Mouse (Mus musculus) kidney, postnatal 25 days (tissue): Measurements from ENCODE around the gene Vps52.

Source experiments
- DNase-seq, 2 experiments: peaks; one replicate each; pipeline ENCODE4 v3.0.0; 2021; ENCODE audit warnings: mixed read lengths in 2 of 2

Gene Vps52

GRCm38 (mm10) chr17:33955555-33956214, at the start of gene Vps52, which contains the start of gene Rps18:
Gene Vps52, plus strand, starts transcription at chr17:33955812.
Gene Rps18, minus strand, starts transcription at chr17:33956001.
- peak; percentile 96 for DNase-seq

DNA sequence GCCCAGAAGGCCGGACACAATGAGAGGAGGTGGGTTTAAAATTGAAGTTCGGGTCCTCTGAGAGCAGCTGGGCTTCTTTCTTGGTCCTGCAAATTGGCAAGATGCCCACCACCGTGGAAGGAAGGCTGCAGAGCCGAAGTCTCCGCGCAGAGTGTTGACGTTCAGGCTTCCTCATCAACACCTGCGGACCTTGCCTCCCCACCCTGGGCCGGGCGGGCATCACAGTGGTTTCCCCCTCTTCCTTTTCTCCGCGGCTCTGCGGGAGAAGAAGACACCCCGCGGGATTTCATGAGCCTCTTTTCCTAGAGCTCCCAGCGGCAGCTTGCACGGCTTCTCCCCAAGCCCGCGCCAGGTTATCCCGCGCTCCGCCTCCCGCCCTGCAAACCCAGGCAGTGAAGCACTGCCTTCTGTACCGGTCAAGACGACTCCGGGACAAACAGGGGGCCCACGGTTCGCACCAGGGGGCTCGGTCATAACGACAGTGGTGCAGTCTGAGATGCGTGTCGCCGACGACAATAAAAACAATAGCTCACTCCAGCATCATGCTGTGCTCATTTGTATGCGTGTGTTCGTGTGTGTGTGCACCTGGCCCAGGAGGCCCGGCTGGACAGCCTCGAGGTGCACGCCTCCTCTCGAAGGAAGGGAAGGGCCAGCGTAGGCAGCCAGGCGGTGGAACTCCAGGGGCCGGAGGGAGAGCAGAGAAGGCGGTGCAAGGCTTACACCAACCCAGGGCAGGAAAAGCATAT, 47.1 kb upstream of the Vps52 start:
- DNase-seq, result peak; percentile 60 to 70

DNA sequence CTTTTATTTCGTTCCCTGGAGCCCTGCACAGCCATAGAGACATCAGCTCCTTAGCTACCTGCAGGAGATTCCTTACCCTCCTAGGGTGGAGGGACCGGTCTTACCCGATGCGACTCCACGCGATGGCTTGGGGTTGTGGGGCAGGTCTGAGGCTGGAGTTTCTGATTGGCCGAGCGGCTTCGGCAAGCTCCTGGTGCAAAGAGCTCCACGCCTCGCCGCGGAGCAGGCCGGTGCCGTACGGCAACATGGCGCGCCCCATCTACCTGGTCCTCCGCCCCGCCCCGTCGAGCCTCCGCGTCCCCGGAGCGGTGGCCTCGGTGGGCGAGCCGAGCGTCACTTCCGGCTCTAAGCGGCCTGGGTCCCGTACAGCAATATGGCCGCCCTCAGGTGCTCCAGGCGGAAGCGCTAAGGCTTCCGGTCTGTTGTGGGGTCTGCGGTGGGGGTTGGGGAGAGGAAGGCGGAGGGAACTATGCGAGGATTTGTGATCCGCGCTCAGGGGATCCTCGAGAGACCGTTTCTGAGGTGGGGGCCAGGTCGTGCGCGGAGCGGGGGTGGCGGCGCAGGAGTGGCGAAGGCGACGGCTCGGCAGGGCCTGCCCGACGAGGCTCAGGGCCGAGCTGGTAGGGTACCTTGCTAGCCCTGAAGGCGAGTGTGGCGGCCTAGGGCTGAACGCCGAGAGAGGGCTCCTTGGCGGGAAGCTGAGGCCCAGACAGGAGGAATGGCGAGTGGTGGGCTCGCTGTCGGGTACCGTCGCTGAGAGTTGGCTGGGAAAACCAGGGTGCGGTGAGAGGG, 46.3 kb upstream of the Vps52 start, which contains the start of gene Daxx:
Gene Daxx, plus strand, starts transcription at position 338 of the 792 bp plus-strand sequence.
- DNase-seq, result peak; percentile 98 to 99

GRCm38 (mm10) chr17:33909869-33910250, 45.8 kb upstream of the Vps52 start:
- peak; percentile 62 to 75 for DNase-seq

DNA sequence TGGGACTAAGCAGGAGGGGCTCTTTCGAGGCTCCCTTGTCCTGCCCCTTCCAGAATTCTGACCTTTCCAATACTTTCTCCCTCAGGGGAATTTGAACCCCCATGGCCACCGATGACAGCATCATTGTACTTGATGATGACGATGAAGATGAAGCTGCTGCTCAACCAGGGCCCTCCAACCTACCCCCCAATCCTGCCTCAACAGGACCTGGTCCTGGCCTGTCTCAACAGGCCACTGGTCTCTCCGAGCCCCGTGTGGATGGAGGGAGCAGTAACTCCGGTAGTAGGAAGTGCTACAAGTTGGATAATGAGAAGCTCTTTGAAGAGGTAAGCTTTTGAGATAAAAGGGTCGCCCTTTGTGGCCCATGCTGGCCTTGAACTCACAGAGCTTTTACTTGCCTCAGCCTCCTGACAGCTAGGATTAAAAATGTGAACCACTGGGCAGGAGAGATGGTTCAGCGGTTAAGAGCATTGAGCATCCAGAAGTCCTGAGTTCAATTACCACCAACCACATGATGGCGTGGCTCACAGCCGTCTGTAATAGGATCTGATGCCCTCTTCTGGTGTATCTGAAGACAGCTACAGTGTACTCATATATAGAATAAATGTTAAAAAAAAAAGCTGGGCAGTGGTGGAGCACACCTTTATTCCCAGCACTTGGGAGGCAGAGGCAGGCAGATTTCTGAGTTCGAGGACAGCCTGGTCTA, 45.1 kb upstream of the Vps52 start:
- no peak for DNase-seq

DNA sequence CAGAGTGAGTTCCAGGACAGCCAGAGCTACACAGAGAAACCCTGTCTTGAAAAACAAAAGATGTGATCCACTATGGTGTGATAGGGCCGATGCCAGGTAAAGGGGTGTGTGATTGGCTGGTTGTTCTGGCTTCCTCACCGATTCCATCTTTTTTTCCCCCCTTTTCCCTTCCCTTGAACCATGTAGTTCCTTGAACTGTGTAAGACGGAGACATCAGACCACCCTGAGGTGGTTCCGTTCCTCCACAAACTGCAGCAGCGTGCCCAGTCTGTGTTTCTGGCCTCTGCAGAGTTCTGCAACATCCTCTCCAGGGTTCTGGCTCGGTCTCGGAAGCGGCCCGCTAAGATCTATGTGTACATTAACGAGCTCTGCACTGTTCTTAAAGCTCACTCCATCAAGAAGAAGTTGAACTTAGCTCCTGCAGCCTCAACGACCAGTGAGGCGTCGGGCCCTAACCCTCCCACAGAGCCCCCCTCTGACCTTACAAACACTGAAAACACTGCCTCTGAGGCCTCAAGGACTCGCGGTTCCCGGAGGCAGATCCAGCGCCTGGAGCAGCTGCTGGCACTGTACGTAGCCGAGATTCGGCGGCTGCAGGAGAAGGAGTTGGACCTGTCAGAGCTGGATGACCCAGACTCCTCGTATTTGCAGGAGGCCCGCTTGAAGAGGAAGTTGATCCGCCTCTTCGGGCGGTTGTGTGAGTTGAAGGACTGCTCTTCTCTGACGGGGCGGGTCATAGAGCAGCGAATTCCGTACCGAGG, 44.4 kb upstream of the Vps52 start:
- no peak for DNase-seq

GRCm38 (mm10) chr17:33911813-33912414, 43.7 kb upstream of the Vps52 start:
- no peak for DNase-seq

DNA sequence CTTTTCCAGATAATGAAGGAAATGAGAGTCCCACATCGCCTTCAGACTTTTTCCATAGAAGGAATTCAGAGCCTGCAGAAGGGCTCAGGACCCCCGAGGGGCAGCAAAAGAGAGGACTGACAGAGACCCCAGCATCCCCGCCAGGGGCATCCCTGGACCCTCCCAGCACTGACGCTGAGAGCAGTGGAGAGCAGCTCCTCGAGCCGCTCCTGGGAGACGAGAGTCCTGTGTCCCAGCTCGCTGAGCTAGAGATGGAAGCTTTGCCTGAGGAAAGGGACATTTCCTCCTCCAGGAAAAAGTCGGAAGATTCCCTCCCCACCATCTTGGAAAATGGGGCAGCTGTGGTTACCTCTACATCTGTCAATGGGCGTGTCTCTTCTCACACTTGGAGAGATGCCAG, 42.3 kb upstream of the Vps52 start:
- DNase-seq, result no peak

GRCm38 (mm10) chr17:33913905-33914304, 41.7 kb upstream of the Vps52 start:
- DNase-seq, result no peak

GRCm38 (mm10) chr17:33914969-33915391, 40.6 kb upstream of the Vps52 start:
- no peak for DNase-seq

- DNase-seq, result peak; percentile 98 to 99
Measured at GRCm38 (mm10) chr17:33915671-33916250, 39.9 kb upstream of the Vps52 start, which contains the start of the genes Tapbp and Zbtb22. Gene Tapbp, plus strand, starts transcription at chr17:33915899. Gene Zbtb22, plus strand, starts transcription at chr17:33915904.

DNA sequence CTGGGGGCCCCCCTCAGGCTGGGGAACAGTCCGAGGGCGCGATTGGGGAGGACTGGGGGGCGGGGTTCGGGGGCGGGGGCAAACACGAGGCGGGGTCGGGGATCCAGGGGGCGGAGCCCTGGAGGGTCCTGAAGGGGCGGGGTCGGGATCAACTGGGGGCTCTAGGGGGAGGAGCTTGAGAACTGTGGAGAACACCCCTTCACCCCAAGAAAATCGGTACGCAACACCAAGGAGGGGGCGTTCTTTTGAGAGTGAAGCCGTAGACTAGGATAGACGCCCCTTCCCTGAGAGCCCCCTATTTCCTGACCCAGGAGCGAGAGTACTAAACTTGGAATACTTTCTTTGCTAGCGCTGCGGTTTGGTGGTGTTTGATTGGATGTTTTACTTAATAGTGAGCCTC, 39.3 kb upstream of the Vps52 start:
- no peak for DNase-seq

DNA sequence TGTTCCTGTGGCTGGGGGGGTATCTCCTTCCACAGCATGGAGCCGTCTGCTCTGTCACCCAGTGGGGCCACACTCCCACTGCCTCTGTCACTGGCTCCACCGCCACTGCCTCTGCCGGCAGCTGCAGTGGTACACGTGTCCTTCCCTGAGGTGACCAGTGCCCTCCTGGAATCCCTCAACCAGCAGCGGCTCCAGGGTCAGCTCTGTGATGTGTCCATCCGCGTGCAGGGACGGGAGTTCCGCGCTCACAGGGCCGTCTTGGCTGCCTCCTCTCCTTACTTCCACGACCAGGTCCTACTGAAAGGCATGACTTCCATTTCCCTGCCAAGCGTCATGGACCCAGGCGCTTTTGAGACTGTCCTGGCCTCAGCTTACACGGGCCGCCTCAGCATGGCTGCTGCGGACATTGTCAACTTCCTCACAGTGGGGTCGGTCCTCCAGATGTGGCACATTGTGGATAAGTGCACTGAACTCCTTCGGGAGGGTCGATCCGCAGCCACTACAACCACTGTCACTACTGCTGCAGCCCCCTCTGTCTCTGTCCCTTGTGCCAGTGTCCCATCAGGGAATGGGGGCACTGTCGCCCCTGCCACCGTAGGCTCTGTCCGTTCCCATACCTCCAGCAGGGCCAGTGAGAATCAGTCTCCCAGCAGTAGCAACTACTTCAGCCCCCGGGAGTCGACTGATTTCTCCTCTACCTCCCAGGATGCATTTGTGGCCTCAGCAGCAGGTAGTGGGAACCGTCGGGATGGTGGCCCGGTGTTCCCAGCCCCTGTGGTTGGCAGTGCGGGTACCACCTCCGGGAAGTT, 38.6 kb upstream of the Vps52 start:
- DNase-seq, result peak in 1 of 2 experiments; percentile 62

- DNase-seq, result peak in 1 of 2 experiments; percentile 38
Measured at GRCm38 (mm10) chr17:33917656-33918292, 37.8 kb upstream of the Vps52 start.

DNA sequence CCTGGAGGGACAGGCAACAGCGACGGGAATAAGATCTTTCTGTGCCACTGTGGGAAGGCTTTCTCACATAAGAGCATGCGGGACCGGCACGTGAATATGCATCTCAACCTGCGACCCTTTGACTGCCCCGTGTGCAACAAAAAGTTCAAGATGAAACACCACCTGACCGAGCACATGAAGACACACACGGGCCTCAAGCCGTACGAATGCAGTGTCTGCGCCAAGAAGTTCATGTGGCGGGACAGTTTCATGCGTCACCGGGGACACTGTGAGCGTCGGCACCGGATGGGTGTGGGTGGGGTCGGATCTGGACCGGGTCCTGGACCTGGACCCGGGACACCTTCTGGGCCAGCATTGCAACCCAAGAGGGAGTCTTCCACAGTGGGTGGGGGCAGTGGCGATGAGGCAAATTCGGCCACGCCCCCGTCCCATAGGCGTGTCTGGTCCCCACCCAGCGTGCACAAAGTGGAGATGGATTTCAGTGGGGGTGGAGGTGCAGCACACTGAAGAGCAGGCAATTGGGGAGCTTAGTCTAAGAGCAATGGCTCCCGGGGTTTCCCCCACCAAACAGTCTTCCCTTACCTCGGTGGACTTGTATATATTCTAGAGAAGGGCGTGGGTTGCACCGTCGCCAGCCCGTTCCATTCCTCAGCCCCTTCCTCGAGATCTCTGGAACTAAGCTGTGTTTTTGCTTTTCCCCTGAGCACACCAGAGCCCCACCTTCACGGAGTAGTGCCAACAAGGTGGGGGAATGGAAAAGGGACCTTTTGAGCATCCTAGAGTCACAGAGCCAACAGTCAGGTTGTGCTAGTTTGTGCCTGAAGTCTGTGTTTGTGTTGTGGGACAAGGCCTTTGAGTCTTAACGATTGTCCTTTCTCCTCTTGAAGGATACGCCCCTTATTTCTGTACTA, 37.1 kb upstream of the Vps52 start:
- DNase-seq, result peak in 1 of 2 experiments; percentile 54

DNA sequence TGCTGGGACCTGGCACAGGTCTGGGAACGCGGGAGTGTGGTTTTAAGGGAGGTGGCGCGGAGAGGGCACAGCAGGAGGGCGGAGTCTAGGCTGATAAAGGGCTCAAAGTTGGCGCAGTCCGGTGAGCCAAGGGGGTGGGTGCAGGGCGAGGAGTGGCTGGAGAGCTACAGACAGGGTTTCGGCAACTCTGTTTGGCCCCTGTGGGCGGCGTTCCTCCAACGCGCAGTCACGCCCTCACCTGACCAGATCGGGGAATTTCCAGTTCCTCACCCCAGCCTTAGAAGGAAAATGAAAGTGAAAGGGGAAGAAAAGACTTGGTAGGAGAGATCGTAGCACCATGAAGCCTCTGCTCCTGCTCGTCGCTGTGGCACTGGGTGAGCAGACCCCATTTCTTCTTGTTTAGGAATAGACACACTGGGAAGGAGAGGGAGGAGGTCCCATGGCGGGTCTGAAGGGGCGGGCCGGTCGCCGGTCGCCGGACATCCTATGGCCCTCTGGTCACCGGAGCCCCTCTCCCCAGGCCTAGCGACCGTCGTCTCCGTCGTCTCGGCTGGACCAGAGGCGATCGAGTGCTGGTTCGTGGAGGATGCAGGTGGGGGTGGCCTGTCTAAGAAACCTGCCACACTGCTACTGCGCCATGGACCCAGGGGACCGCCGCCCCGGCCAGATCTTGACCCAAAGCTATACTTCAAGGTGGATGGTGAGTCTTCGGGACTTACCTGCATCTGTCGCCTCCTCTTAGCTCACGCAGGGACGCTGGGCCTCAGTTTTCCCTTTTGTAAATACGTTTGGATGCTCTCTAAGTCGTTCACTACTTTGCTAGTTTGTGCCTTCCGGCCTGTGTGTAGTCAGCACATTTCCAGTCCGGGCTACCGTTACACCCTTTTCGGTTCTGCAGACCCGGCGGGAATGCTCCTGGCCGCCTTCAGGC, 36.0 kb upstream of the Vps52 start:
- peak; percentile 87 to 95 for DNase-seq
